1 mouse cellular context compared by ENCODE assay signal in genomic region chr5:136479801-136480200, GRCm38 (mm10).
TF ChIP-seq lines count a peak whose summit lies in the region.

No protein-coding gene starts in this region.

TF ChIP-seq in CH12.LX, 34 proteins besides CTCF, POLR2A, EP300 and RAD21 (continued from another document):
- no peak for TF ChIP-seq PAX5 (IDR thresholded peaks at IDR 0.05; ENCODE audit: low read length)
- TF ChIP-seq MYC (IDR thresholded peaks at IDR 0.05; ENCODE audit: low read depth, low read length), result 0 out of 2 replicates have a peak, but pooled peaks have one; percentile 60
